Mouse (Mus musculus) heart, adult 9 months (tissue): ENCODE data around the gene Ppp1r12c.

Experiments
- DNase-seq, 2 experiments: peaks; one replicate each; pipeline ENCODE4 v3.0.0; 2022; ENCODE audit warnings: low spot score in 2 of 2

The Ppp1r12c gene

DNA sequence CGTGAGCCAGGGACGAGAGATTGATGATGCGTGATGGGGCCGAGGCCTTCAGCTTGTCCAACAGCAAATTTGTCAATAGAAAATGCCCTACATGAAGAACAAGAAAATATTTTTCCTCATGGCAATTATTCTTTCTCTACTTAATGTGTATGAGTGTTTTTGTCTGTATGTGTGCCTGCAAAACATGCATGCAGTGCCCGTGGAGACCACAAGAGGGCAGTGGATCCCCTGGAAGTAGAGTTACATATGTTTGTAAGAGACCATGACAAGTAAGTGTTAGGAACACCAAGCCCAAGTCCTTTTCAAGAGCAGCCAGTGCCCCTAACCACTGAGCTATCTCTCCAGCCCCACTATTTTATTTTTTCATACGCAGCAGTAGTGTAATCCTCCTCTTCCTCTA, 69.9 kb downstream of the Ppp1r12c start:
- DNase-seq = peak; percentile 21 to 61
